Mouse (Mus musculus): ENCODE results near the gene Sh3gl2.

The Sh3gl2 gene

GRCm38 (mm10) chr4:85232386-85233381 is 27.8 kb downstream of the Sh3gl2 start:
- peak; percentile 49 for DNase-seq (ENCODE audit: low spot score)

DNA sequence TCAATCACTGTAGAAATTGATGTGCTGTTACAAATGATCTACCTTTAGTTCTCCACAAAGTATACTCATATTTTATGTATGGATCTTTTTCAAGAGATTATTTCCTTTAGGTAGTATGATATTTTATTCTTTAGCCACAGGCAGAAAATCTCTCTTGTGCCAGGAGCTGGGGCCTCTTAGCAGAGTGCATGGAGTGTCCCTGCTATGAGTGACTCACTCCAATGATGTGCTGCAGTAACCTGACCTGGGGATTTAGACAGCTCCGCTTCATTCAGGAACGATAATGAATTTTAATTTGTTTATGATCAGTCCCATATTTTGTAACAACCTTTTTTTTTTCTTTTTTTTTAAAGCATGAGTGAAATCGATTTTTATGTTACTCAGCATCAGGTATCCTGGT is 36.7 kb downstream of the Sh3gl2 start:
- no peak for DNase-seq (ENCODE audit: low spot score)

DNA sequence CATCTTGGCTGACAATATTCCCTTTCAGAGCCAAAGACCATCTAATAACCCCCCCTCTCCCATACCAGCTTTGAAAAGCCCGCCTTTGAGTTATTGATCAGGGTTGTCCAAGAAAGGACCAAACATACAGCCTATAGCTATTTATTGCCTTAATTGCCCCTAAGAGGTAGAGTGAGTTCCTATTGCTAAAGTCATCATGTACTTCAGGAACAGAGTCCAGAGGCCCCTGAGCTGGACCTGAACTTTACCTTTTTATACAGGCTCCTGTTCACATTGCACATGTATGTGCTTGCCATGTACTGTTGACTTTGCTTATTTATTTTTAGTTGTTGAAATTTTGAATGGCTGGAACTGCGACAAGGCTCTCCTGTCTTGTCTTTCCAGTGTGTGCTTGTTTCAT is 37.6 kb downstream of the Sh3gl2 start:
- no peak for DNase-seq (ENCODE audit: low spot score)

DNA sequence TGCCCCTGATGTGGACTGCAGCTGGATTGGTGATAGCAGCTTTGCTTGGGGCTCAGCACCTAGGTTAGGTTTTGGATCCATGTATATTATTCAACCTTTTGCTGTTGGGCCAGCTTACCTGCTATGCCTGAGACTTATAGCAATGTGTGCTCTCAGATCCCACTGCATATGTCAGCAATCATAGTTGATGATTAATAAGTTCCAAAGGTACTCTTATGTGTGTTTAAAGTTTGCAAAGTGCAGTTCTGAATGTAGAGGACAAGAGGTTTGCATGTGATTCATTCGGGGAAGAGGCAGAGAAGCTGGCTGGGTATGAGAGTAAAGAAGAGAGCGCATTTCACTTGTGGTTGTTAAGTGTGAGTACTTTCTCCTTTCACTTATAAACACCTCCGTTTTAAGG is 43.7 kb downstream of the Sh3gl2 start:
- DNase-seq (ENCODE audit: low spot score): no peak

- peak; percentile 58 for DNase-seq (ENCODE audit: low spot score)
Measured at GRCm38 (mm10) chr4:85250271-85250670, 45.3 kb downstream of the Sh3gl2 start.

- DNase-seq (ENCODE audit: low spot score): no peak
Measured at GRCm38 (mm10) chr4:85250786-85251185, 45.9 kb downstream of the Sh3gl2 start.

DNA sequence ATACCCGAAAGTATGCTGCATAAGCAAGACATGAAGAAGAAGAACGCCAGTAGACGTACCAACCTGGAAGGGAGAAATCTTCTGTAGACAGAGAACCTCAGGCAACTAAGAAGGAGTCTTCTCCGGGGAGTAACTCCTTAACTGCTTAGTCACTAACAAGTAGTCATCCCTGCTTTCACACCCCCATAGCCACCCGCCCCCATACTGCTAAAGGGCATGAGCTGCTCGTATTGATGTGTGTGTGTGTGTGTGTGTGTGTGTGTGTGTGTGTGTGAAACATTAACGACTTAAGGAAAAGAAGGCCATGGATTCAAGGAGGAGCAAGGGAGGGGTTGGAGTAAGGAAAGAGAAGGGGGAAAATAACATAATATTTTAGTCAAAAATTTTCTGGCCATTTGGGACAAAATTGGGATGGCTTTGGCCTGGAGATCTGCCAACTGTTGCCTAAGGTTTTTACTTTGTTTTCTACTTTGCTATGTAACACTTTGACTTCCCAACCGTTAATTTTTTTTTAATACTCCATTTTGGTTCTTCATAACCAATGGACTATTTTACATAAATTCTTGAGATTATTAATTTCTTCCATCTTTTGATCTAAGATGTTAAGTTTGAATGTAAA is 51.0 kb downstream of the Sh3gl2 start:
- DNase-seq (ENCODE audit: low spot score): no peak

GRCm38 (mm10) chr4:85256461-85257202 is 51.7 kb downstream of the Sh3gl2 start:
- DNase-seq (ENCODE audit: low spot score): peak; percentile 66

- no peak for DNase-seq (ENCODE audit: low spot score)
Measured at GRCm38 (mm10) chr4:85257771-85258341, 52.9 kb downstream of the Sh3gl2 start.

- peak; percentile 55 for DNase-seq (ENCODE audit: low spot score)
Measured at GRCm38 (mm10) chr4:85260687-85261658, 56.0 kb downstream of the Sh3gl2 start.

DNA sequence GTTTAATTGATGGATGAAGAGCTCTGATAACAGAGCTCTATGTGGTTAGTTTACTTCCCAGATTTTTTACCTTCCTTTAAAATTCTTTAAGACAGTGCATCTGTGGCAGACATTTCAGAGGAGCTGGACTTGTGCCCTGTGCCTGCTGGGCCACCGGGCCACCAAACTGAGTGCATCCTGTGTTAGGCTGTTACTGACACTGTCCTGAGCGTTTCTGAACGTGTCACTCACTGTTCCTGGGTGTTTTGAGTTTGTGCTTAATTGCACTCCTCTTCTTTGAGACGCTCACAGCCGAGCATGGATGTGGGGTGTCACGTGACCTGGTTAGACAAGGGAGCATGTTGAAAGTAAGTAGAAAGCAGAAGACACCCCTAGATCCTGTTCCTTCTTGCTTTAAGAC is 57.2 kb downstream of the Sh3gl2 start:
- DNase-seq (ENCODE audit: low spot score): no peak

- DNase-seq (ENCODE audit: low spot score): no peak
Measured at GRCm38 (mm10) chr4:85262606-85263005, 57.7 kb downstream of the Sh3gl2 start.

DNA sequence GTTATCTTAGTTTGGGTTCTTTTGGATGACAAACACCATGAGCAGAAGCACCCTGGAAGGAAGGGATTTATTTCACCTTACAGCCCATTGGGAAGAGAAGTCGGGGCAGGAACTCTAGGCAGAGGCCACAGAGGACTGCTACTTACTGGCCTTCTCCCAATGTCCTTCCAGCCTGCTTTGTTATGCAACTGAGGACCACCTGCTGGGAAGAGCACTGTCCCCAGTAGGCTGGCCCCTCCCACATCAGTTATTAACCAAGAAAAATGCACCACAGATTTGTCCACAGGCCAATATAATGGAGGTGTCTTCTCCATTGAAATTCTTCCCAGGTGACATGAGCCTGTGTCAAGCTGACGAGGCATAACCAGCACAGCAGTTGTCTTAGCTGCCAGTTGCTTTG is 62.5 kb downstream of the Sh3gl2 start:
- DNase-seq (ENCODE audit: low spot score): no peak

GRCm38 (mm10) chr4:85272877-85273276 is 68.0 kb downstream of the Sh3gl2 start:
- DNase-seq (ENCODE audit: low spot score): no peak

- DNase-seq (ENCODE audit: low spot score): no peak
Measured at GRCm38 (mm10) chr4:85273452-85273851, 68.5 kb downstream of the Sh3gl2 start.

GRCm38 (mm10) chr4:85283151-85283550 is 78.2 kb downstream of the Sh3gl2 start:
- DNase-seq (ENCODE audit: low spot score): no peak

DNA sequence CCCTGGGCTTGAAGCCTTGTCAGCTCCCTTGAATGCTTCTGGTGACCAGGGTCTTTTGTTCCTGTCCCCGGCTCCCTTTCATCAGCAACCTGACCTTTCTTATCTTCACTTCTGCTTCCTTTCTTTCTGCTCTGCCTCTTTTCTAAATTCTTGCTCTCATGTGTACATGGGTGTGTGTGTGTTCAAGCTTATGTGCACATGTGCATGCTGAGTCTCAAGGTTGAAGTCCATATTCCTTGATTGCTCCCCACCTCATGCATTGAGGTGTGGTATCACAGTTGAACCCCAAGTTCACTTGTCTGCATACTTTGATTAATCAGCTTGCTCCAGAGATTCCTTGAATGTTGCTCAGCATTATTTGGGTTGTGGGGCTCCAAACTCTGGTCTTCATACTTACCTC is 85.1 kb downstream of the Sh3gl2 start:
- no peak for DNase-seq (ENCODE audit: low spot score)

DNA sequence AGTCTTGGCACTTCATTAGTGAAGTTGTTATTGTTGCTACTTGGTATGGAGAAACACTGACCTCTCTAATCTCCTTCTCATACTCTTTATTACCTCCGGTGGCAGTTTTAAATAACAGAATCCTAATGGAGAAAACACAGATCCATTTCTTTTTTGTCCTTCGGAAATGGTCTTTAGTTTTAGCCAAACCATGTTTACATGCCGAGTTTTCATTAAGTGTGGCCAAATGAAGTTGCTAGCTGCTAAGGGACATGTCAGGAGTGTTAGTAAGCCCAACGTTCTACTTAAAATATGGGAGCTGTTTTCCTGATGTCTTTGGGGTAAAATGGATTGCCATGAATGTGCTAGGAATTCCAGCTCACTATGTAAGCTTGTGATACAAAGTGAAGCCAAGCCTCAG is 86.4 kb downstream of the Sh3gl2 start:
- no peak for DNase-seq (ENCODE audit: low spot score)

- no peak for DNase-seq (ENCODE audit: low spot score)
Measured at GRCm38 (mm10) chr4:85293368-85293767, 88.4 kb downstream of the Sh3gl2 start.

- no peak for DNase-seq (ENCODE audit: low spot score)
Measured at GRCm38 (mm10) chr4:85300610-85301405, 95.9 kb downstream of the Sh3gl2 start.

All from layer of hippocampus, adult 11-12 months (tissue).